Mouse (Mus musculus) effector memory CD4-positive, alpha-beta T cell, adult 7 months (primary cell): ENCODE data around the gene Olfr735. TPM values are rescaled to one million over a fixed set of nuclear protein-coding genes. Genes with fewer than 3 reads are reported as not detected.

ENCODE experiments used
- polyA plus RNA-seq: library from polyadenylated mRNA; unstranded; fragments of 100-300 nt; shearing (Covaris generic); gene quantifications from one replicate; pipeline ENCODE4 v1.2.1, GENCODE M21; 2017

Gene Olfr735
- polyA plus RNA-seq = not detected

DNA sequence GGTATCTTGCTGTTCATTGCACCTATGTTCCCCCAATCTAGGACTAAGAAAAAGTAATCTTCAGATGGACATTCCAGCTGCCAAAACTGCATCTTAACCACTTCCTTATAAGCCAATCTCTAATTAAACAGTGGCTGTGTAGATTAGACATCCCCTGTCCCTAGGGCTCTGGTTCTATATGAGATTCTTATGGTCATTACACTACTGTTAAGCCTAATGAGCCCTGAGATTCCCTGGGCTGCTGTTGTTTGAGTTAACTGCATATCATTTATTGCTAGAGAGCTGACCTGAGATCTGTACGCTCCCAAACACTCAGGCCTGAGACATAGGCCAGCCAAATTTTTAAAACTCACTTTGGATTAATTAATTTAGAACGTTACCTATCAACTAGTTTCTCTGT is at the start of gene Olfr735:
Olfr735 (minus strand) TSS at position 77 of the 400 bp plus-strand sequence.

DNA sequence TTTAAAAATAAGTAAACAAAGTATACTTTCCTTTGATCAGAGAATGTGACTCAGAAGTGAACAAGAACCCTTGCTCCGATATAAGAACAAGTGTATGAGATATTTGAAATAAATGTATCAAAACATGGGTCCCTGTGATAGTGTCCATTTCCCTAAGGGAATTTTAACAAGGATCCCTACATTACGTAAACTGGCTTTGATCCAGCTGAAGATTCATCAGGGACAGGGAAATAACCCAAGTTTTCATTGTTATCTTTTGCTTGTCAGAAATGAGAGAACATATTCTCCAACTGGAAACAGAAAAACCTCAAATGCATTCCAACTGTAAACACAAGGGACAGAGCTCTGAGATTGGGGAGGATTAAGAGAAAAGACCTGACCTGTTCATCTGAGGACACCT is 32.2 kb upstream of the Olfr735 start, which contains the start of gene Olfr736:
Olfr736 (plus strand) TSS at position 301 of the 400 bp plus-strand sequence.

DNA sequence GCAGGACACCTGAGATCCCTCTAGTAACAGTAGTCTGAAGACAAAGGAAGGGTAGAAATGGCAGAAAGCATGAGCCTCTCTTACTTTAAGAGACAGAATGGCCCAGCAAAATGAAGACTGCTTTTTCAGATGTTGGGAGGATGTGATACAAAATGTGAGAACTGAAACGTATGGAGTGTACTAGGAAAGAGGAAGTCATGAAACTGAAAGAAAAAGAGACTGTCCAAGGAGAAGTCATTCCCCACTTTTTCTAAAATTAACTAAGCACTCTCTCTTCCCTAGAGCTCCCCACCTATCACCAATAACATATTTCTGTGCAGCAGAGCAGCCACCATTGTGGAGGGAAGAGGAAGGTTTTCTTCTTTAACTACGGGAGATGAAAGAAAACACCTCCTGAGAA is 8.9 kb upstream of the Olfr735 start, which contains the start of gene Tlr11:
Tlr11 (plus strand) TSS at position 322 of the 400 bp plus-strand sequence.

DNA sequence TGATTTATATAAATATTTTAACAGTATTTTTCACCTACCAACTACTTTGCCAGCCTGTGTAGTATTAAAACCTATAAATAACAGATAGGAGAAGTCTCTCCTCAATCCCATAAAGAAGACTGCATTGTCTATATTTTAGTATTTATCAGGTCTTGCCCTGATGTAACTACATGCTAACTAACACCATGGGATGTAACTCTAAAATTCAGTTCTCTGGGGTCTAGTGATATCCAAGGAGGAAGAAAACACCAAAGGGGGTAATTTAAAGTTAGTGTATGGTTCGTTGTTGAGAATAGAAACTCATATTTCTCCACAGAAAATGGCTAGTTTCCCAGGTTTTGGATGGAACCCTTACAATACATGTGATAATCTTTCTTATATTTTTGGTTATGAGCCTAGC is 22.0 kb downstream of the Olfr735 start, which contains the start of gene Olfr734:
Olfr734 (minus strand) TSS at position 101 of the 400 bp plus-strand sequence.

DNA sequence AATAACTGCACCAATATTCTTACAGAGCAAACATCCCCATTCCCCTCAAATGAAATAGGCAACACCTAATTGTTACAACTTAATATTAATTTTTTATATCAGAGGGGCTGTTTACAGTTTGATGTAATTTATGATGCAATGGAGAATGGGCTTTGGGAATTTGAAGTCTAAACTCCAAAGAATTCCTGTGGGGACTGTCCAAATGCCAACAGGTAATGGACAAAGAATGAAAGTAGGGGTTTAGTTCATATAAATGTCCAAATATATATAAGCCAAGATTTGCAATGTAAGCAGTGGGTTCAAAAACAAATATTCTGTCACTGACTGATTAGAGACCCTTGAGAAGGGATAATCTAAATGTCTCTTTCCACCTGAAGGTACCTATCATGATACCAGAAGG is 47.2 kb downstream of the Olfr735 start, which contains the start of gene Olfr733:
Olfr733 (minus strand) TSS at position 101 of the 400 bp plus-strand sequence.

Other genes with a start within 250 kb of the Olfr735 start
- 0.63 TPM for gene Olfr727, start 225.7 kb downstream of the Olfr735 start, polyA plus RNA-seq
- 0.52 TPM for gene Olfr728, start 206.2 kb downstream of the Olfr735 start, polyA plus RNA-seq
- not detected for gene Olfr729, start 196.0 kb downstream of the Olfr735 start, polyA plus RNA-seq
- gene Olfr730, start 160.7 kb downstream of the Olfr735 start, polyA plus RNA-seq = not detected
- not detected for gene Olfr731, start 107.0 kb downstream of the Olfr735 start, polyA plus RNA-seq
- not detected for gene Olfr732, start 64.7 kb downstream of the Olfr735 start, polyA plus RNA-seq
- 0.15 TPM for gene Olfr733, start 47.4 kb downstream of the Olfr735 start, polyA plus RNA-seq
- not detected for gene Olfr734, start 22.1 kb downstream of the Olfr735 start, polyA plus RNA-seq
- not detected for gene Tlr11, start 9.0 kb upstream of the Olfr735 start, polyA plus RNA-seq
- not detected for gene Olfr736, start 32.3 kb upstream of the Olfr735 start, polyA plus RNA-seq
- not detected for gene Olfr738, start 58.7 kb upstream of the Olfr735 start, polyA plus RNA-seq
- gene Olfr739, start 69.8 kb upstream of the Olfr735 start, polyA plus RNA-seq = not detected
- not detected for gene Olfr740, start 96.7 kb upstream of the Olfr735 start, polyA plus RNA-seq
- gene Olfr741, start 123.9 kb upstream of the Olfr735 start, polyA plus RNA-seq = 0.21 TPM
- not detected for gene Olfr742, start 154.7 kb upstream of the Olfr735 start, polyA plus RNA-seq
- not detected for gene Olfr743, start 173.0 kb upstream of the Olfr735 start, polyA plus RNA-seq